Mouse (Mus musculus) layer of hippocampus, adult 8-10 months (tissue): ENCODE data around the gene Slc50a1. TPM values are rescaled to one million over a fixed set of nuclear protein-coding genes. Genes with fewer than 3 reads are reported as not detected.

Experiments used
- DNase-seq, 2 experiments: peaks; one replicate each; pipeline ENCODE4 v3.0.0; 2022; ENCODE audit warnings: low spot score in 2 of 2
- microRNA-seq, 2 experiments: library from miRNA; unstranded; fragments of <30 nt; microRNA quantifications; one replicate each; pipeline ENCODE4 v1.2.0; 2022
- total RNA-seq, 4 experiments: library from RNA; stranded (reverse); gene quantifications; 2 replicates each; pipeline ENCODE4 v1.2.4; 2022

Gene Slc50a1
- total RNA-seq, 4 experiments from 2014 or later: 51.8 to 69.9 (median 58.2) TPM

- DNase-seq: no peak
These were observed 37.8 kb downstream of the Slc50a1 start for GRCm38 (mm10) chr3:89232614-89233013.

GRCm38 (mm10) chr3:89231772-89232275 is 38.5 kb downstream of the Slc50a1 start:
- no peak for DNase-seq

GRCm38 (mm10) chr3:89231345-89231744 is 39.0 kb downstream of the Slc50a1 start:
- DNase-seq: no peak

- no peak for DNase-seq
These were observed 39.8 kb downstream of the Slc50a1 start for GRCm38 (mm10) chr3:89230561-89230960.

GRCm38 (mm10) chr3:89229276-89229675 is 41.1 kb downstream of the Slc50a1 start:
- DNase-seq: no peak

GRCm38 (mm10) chr3:89228836-89229235 is 41.5 kb downstream of the Slc50a1 start, which contains the start of gene Muc1:
TSS of gene Muc1 (plus strand) at chr3:89229057.
- no peak for DNase-seq

- DNase-seq: peak; percentile 71 to 85
These were observed 42.2 kb downstream of the Slc50a1 start for GRCm38 (mm10) chr3:89228180-89228549.

GRCm38 (mm10) chr3:89227307-89228179 is 42.8 kb downstream of the Slc50a1 start:
- peak; percentile 94 for DNase-seq

- DNase-seq: no peak
These were observed 43.5 kb downstream of the Slc50a1 start, which contains the start of gene Mtx1 for GRCm38 (mm10) chr3:89226900-89227299. TSS of gene Mtx1 (minus strand) at chr3:89227088.

GRCm38 (mm10) chr3:89226361-89226760 is 44.0 kb downstream of the Slc50a1 start:
- no peak for DNase-seq

- peak; percentile 61 to 70 for DNase-seq
These were observed 44.5 kb downstream of the Slc50a1 start for GRCm38 (mm10) chr3:89225918-89226317.

GRCm38 (mm10) chr3:89225321-89225815 is 45.0 kb downstream of the Slc50a1 start:
- no peak for DNase-seq

GRCm38 (mm10) chr3:89224796-89225195 is 45.6 kb downstream of the Slc50a1 start:
- DNase-seq: no peak

- no peak for DNase-seq
These were observed 49.2 kb downstream of the Slc50a1 start for GRCm38 (mm10) chr3:89221167-89221566.

GRCm38 (mm10) chr3:89219546-89219945 is 50.8 kb downstream of the Slc50a1 start:
- no peak for DNase-seq

GRCm38 (mm10) chr3:89218271-89218670 is 52.1 kb downstream of the Slc50a1 start:
- no peak for DNase-seq

Small RNAs within 50 kb of the gene (microRNA-seq; reads per million reads assigned to microRNA genes)
- gene Mir92b: 6,804 to 10,287 reads per million in 2 experiments

Other genes starting within 250 kb of the Slc50a1 start
- gene Rusc1, start 177.3 kb downstream of the Slc50a1 start, total RNA-seq: 100 to 1,000 TPM; 144 to 149 (median 146) TPM
- gene Gm43738, start 169.5 kb downstream of the Slc50a1 start, total RNA-seq: under 1 TPM in 1 of 4 experiments, not detected in 3; 0.18 TPM
- gene Fdps, start 168.6 kb downstream of the Slc50a1 start, total RNA-seq: 100 to 1,000 TPM in 2 of 4 experiments, 10 to 100 TPM in 2; 84.1 to 119 (median 97.3) TPM
- gene Pklr, start 134.4 kb downstream of the Slc50a1 start, total RNA-seq: under 1 TPM in 1 of 4 experiments, not detected in 3; 0.14 TPM
- 10 to 100 TPM; 13.3 to 15.2 (median 14.2) TPM for gene Hcn3, start 110.4 kb downstream of the Slc50a1 start, total RNA-seq
- gene Clk2, start 105.8 kb downstream of the Slc50a1 start, total RNA-seq: 10 to 100 TPM; 44.5 to 54.1 (median 48.9) TPM
- gene Scamp3, start 93.1 kb downstream of the Slc50a1 start, total RNA-seq: 10 to 100 TPM; 66.2 to 72.5 (median 69.1) TPM
- 10 to 100 TPM; 52.6 to 54.5 (median 53.5) TPM for gene Fam189b, start 87.4 kb downstream of the Slc50a1 start, total RNA-seq
- 10 to 100 TPM; 62.1 to 75.2 (median 68.5) TPM for gene Gba, start 67.6 kb downstream of the Slc50a1 start, total RNA-seq
- 10 to 100 TPM; 27.4 to 40.7 (median 35.3) TPM for gene Thbs3, start 55.4 kb downstream of the Slc50a1 start, total RNA-seq
- gene Mtx1, start 43.5 kb downstream of the Slc50a1 start, total RNA-seq: 10 to 100 TPM; 85.4 to 96.0 (median 94.4) TPM
- 1 to 10 TPM in 2 of 4 experiments, under 1 TPM in 2; 0.37 to 1.7 (median 1.2) TPM for gene Muc1, start 41.5 kb downstream of the Slc50a1 start, total RNA-seq
- gene Krtcap2, start 24.6 kb downstream of the Slc50a1 start, total RNA-seq: 10 to 100 TPM; 73.9 to 82.9 (median 79.4) TPM
- 10 to 100 TPM; 74.0 to 89.3 (median 80.2) TPM for gene Trim46, start 24.3 kb downstream of the Slc50a1 start, total RNA-seq
- 10 to 100 TPM; 44.2 to 67.3 (median 61.7) TPM for gene Dpm3, start 11.2 kb downstream of the Slc50a1 start, total RNA-seq
- gene Efna1, start 10.6 kb upstream of the Slc50a1 start, total RNA-seq: 10 to 100 TPM in 2 of 4 experiments, 1 to 10 TPM in 2; 7.9 to 12.6 (median 10.5) TPM
- gene Efna3, start 52.4 kb upstream of the Slc50a1 start, total RNA-seq: 10 to 100 TPM; 57.7 to 72.8 (median 60.8) TPM
- gene Efna4, start 67.5 kb upstream of the Slc50a1 start, total RNA-seq: 1 to 10 TPM in 3 of 4 experiments, under 1 TPM in 1; 0.96 to 1.4 (median 1.1) TPM
- gene Adam15, start 79.4 kb upstream of the Slc50a1 start, total RNA-seq: 100 to 1,000 TPM; 129 to 141 (median 137) TPM
- under 1 TPM; 0.32 to 0.47 (median 0.39) TPM for gene Dcst2, start 91.4 kb upstream of the Slc50a1 start, total RNA-seq
- gene Dcst1, start 94.7 kb upstream of the Slc50a1 start, total RNA-seq: under 1 TPM in 2 of 4 experiments, not detected in 2; 0.16 to 0.48 TPM
- gene Zbtb7b, start 124.2 kb upstream of the Slc50a1 start, total RNA-seq: 10 to 100 TPM; 12.6 to 18.7 (median 15.9) TPM
- gene Lenep, start 132.2 kb upstream of the Slc50a1 start, total RNA-seq: 1 to 10 TPM; 1.9 to 7.1 (median 4.3) TPM
- 10 to 100 TPM; 35.8 to 37.8 (median 37.1) TPM for gene Flad1, start 141.3 kb upstream of the Slc50a1 start, total RNA-seq
- 1 to 10 TPM; 1.6 to 4.7 (median 2.5) TPM for gene Cks1b, start 147.8 kb upstream of the Slc50a1 start, total RNA-seq
- gene Shc1, start 147.9 kb upstream of the Slc50a1 start, total RNA-seq: 10 to 100 TPM; 16.4 to 22.3 (median 19.9) TPM
- gene Pygo2, start 159.6 kb upstream of the Slc50a1 start, total RNA-seq: 10 to 100 TPM; 49.4 to 61.0 (median 53.9) TPM
- 10 to 100 TPM; 39.6 to 71.2 (median 51.8) TPM for gene Pbxip1, start 166.1 kb upstream of the Slc50a1 start, total RNA-seq
- gene Pmvk, start 184.0 kb upstream of the Slc50a1 start, total RNA-seq: 10 to 100 TPM; 29.5 to 33.7 (median 31.3) TPM
- gene Kcnn3, start 249.6 kb upstream of the Slc50a1 start, total RNA-seq: 10 to 100 TPM; 21.9 to 26.5 (median 25.8) TPM